Mouse (Mus musculus) limb, embryonic 11.5 days (tissue): ENCODE measurements at regions not wholly inside any gene's neighbourhood (a gene's known extent, or its start where the extent isn't known, plus 50 kb on each side); places are given as distances from the start of the nearest gene placed in this dataset.

Experiments used
- ATAC-seq: fragments of 200-750 bp; cut with Nextera tagmentation; 2 replicates; pipeline ENCODE4 v1.8.0; 2017; ENCODE audit warnings: low read depth; ENCODE audit not compliant: insufficient number of reproducible peaks, low FRiP score, low TSS enrichment
- DNase-seq: peaks from one replicate; pipeline ENCODE4 v3.0.0-alpha.2; 2015; ENCODE audit warnings: low spot score
- H3K27ac ChIP-seq: fragments of 300-500 bp; sonication (generic); replicated peaks from 2 replicates; pipeline ENCODE4 v1.5.1; 2014; ENCODE audit warnings: low read depth, mild to moderate bottlenecking, low read length
- H3K27me3 ChIP-seq: fragments of 300-500 bp; sonication (generic); 2 replicates; pipeline ENCODE4 v1.6.1; 2014; ENCODE audit warnings: mild to moderate bottlenecking, low read length, mixed read lengths; ENCODE audit not compliant: control insufficient read depth, insufficient read depth
- H3K36me3 ChIP-seq: fragments of 300-500 bp; sonication (generic); 2 replicates; pipeline ENCODE4 v1.6.1; 2014; ENCODE audit warnings: mild to moderate bottlenecking, low read length, moderate library complexity, mixed read lengths; ENCODE audit not compliant: control insufficient read depth, insufficient read depth
- H3K4me1 ChIP-seq: fragments of 300-500 bp; sonication (generic); 2 replicates; pipeline ENCODE4 v1.6.1; 2014; ENCODE audit warnings: low read length, mixed read lengths; ENCODE audit not compliant: control insufficient read depth, insufficient read depth
- H3K4me2 ChIP-seq: fragments of 300-500 bp; sonication (generic); 2 replicates; pipeline ENCODE4 v1.6.1; 2014; ENCODE audit warnings: low read depth, mild to moderate bottlenecking, moderate library complexity; ENCODE audit not compliant: severe bottlenecking
- H3K4me3 ChIP-seq: fragments of 300-500 bp; sonication (generic); 2 replicates; pipeline ENCODE4 v1.5.1; 2014; ENCODE audit warnings: low read depth, low read length
- H3K9ac ChIP-seq: fragments of 300-500 bp; sonication (generic); 2 replicates; pipeline ENCODE4 v1.6.1; 2014; ENCODE audit warnings: mild to moderate bottlenecking, low read length
- H3K9me3 ChIP-seq: fragments of 300-500 bp; sonication (generic); 2 replicates; pipeline ENCODE4 v1.6.1; 2016; ENCODE audit warnings: low read length; ENCODE audit not compliant: control insufficient read depth
- WGBS: fragments of 180-500 bp; shearing (Covaris S2); extraction: QIAGEN DNeasy Blood & Tissue Kit; methylation state at CpG from one replicate; pipeline ENCODE4 v1.1.7; 2014; 5-methylcytosine and 5-hydroxymethylcytosine counted together

GRCm38 (mm10) chr9:41470010-41470409, 308.5 kb upstream of the Ubash3b start:
- Histone ChIP-seq H3K27me3 (no peaks in the 10 kb centered on the region), H3K27ac (peak overlapping the region; percentile 36; the same call in 1 of the 2 replicates), H3K4me3 (no peak overlapping the region), H3K9ac (no peak overlapping the region), H3K36me3 (no peaks in the 10 kb centered on the region), H3K4me1 (peaks cover 9% of the 10 kb centered on the region), H3K4me2 (no peak overlapping the region), H3K9me3 (no peaks in the 10 kb centered on the region)
- no peak for DNase-seq
- WGBS: 55% methylated on average over 6 of the region's 6 CpGs
- ATAC-seq: no peak

- WGBS: 91% methylated on average over 5 of the region's 5 CpGs
- Histone ChIP-seq H3K9me3 (no peaks in the 10 kb centered on the region), H3K4me2 (no peak overlapping the region)
Observed at GRCm38 (mm10) chr9:41469414-41469813, 307.9 kb upstream of the Ubash3b start.

GRCm38 (mm10) chr9:41464057-41464685, 302.7 kb upstream of the Ubash3b start:
- no peak overlapping the region for H3K4me3 ChIP-seq
- H3K27me3 ChIP-seq: no peaks in the 10 kb centered on the region
- ATAC-seq (no peak), DNase-seq (no peak)
- H3K4me1 ChIP-seq: 0 out of 2 replicates have a peak, but pooled peaks cover 2% of the 10 kb centered on the region
- no peak overlapping the region for H3K9ac ChIP-seq
- no peaks in the 10 kb centered on the region for H3K36me3 ChIP-seq
- no peaks in the 10 kb centered on the region for H3K9me3 ChIP-seq
- 88% methylated on average over 8 of the region's 8 CpGs for WGBS
- H3K27ac ChIP-seq: no peak overlapping the region
- no peak overlapping the region for H3K4me2 ChIP-seq

More at GRCm38 (mm10) chr9:41469414-41469813, 307.9 kb upstream of the Ubash3b start:
- Histone ChIP-seq H3K36me3 (no peaks in the 10 kb centered on the region), H3K9ac (no peak overlapping the region), H3K4me1 (peaks cover 7% of the 10 kb centered on the region), H3K4me3 (no peak overlapping the region), H3K27ac (no peak overlapping the region), H3K27me3 (no peaks in the 10 kb centered on the region)
- ATAC-seq: no peak
- DNase-seq: no peak

- Histone ChIP-seq H3K9me3 (no peaks in the 10 kb centered on the region), H3K4me3 (no peak overlapping the region), H3K9ac (no peak overlapping the region), H3K4me1 (0 out of 2 replicates have a peak, but pooled peaks cover 2% of the 10 kb centered on the region), H3K36me3 (no peaks in the 10 kb centered on the region), H3K27me3 (no peaks in the 10 kb centered on the region), H3K4me2 (no peak overlapping the region), H3K27ac (no peak overlapping the region)
- DNase-seq: peak; percentile 94
- ATAC-seq: peak; percentile 67; the same call in 1 of the 2 replicates
- 15% methylated on average over 11 of the region's 11 CpGs for WGBS
Observed at GRCm38 (mm10) chr9:41461742-41462141, 300.2 kb upstream of the Ubash3b start.

GRCm38 (mm10) chr9:41460709-41461108, 299.2 kb upstream of the Ubash3b start:
- Histone ChIP-seq H3K9ac (no peak overlapping the region), H3K4me1 (0 out of 2 replicates have a peak, but pooled peaks cover 2% of the 10 kb centered on the region), H3K36me3 (no peaks in the 10 kb centered on the region), H3K27ac (no peak overlapping the region), H3K27me3 (no peaks in the 10 kb centered on the region), H3K4me3 (no peak overlapping the region), H3K4me2 (no peak overlapping the region), H3K9me3 (no peaks in the 10 kb centered on the region)
- DNase-seq: no peak
- no peak for ATAC-seq
- 89% methylated on average over 6 of the region's 6 CpGs for WGBS

- Histone ChIP-seq H3K9me3 (no peaks in the 10 kb centered on the region), H3K9ac (no peak overlapping the region), H3K27me3 (no peaks in the 10 kb centered on the region), H3K36me3 (no peaks in the 10 kb centered on the region), H3K4me3 (no peak overlapping the region), H3K4me2 (no peak overlapping the region), H3K27ac (no peak overlapping the region), H3K4me1 (0 out of 2 replicates have a peak, but pooled peaks cover 2% of the 10 kb centered on the region)
- DNase-seq (no peak), ATAC-seq (no peak)
- 75% methylated on average over 3 of the region's 3 CpGs for WGBS
Observed at GRCm38 (mm10) chr9:41457003-41457402, 295.5 kb upstream of the Ubash3b start.

GRCm38 (mm10) chr9:41451738-41452137, 290.2 kb upstream of the Ubash3b start:
- H3K9ac ChIP-seq: no peak overlapping the region
- no peak overlapping the region for H3K4me2 ChIP-seq
- no peaks in the 10 kb centered on the region for H3K27me3 ChIP-seq
- H3K4me3 ChIP-seq: no peak overlapping the region
- no peaks in the 10 kb centered on the region for H3K36me3 ChIP-seq
- DNase-seq (no peak), ATAC-seq (no peak)
- H3K27ac ChIP-seq: no peak overlapping the region
- 87% methylated on average over 3 of the region's 3 CpGs for WGBS
- H3K9me3 ChIP-seq: no peaks in the 10 kb centered on the region
- H3K4me1 ChIP-seq: peaks cover 24% of the 10 kb centered on the region

GRCm38 (mm10) chr9:41449233-41449632, 287.7 kb upstream of the Ubash3b start:
- ATAC-seq (peak; percentile 64), DNase-seq (peak; percentile 35)
- Histone ChIP-seq H3K27me3 (no peaks in the 10 kb centered on the region), H3K4me1 (peaks cover 26% of the 10 kb centered on the region), H3K9ac (no peak overlapping the region), H3K36me3 (no peaks in the 10 kb centered on the region), H3K27ac (no peak overlapping the region; the same call in 1 of the 2 replicates), H3K4me2 (no peak overlapping the region), H3K4me3 (no peak overlapping the region), H3K9me3 (no peaks in the 10 kb centered on the region)
- WGBS: 21% methylated on average over 4 of the region's 4 CpGs

- no peaks in the 10 kb centered on the region for H3K9me3 ChIP-seq
- no peaks in the 10 kb centered on the region for H3K27me3 ChIP-seq
- ATAC-seq (no peak), DNase-seq (no peak)
- H3K27ac ChIP-seq: peak overlapping the region; percentile 86; the same call in 1 of the 2 replicates
- no peak overlapping the region for H3K9ac ChIP-seq
- H3K4me2 ChIP-seq: no peak overlapping the region
- 78% methylated on average over 8 of the region's 8 CpGs for WGBS
- H3K4me1 ChIP-seq: peaks cover 26% of the 10 kb centered on the region
- H3K36me3 ChIP-seq: no peaks in the 10 kb centered on the region
- H3K4me3 ChIP-seq: no peak overlapping the region
Observed at GRCm38 (mm10) chr9:41447902-41448301, 286.4 kb upstream of the Ubash3b start.
